Mouse (Mus musculus) intestine, embryonic 16.5 days (tissue): Measurements from ENCODE around the gene Poc1a. TPM values are rescaled to one million over a fixed set of nuclear protein-coding genes. Genes with fewer than 3 reads are reported as not detected.
A peak's percentile ranks its signal among the peaks of the same experiment; 100 is the strongest.

Source experiments
- ATAC-seq: fragments of 200-750 bp; cut with Nextera tagmentation; 2 replicates; pipeline ENCODE4 v1.8.0; 2017; ENCODE audit warnings: moderate TSS enrichment, moderate library complexity
- H3K27ac ChIP-seq: fragments of 300-500 bp; sonication (generic); 2 replicates; pipeline ENCODE4 v1.5.1; 2014; ENCODE audit warnings: mild to moderate bottlenecking, low read length
- H3K27me3 ChIP-seq: fragments of 300-500 bp; sonication (generic); replicated peaks from 2 replicates; pipeline ENCODE4 v1.6.1; 2014; ENCODE audit warnings: low read length, control low read depth, mixed read lengths; ENCODE audit not compliant: control insufficient read depth, insufficient read depth
- H3K36me3 ChIP-seq: fragments of 300-500 bp; sonication (generic); 2 replicates; pipeline ENCODE4 v1.6.1; 2014; ENCODE audit warnings: low read length, control low read depth; ENCODE audit not compliant: control insufficient read depth, insufficient read depth
- H3K4me1 ChIP-seq: fragments of 300-500 bp; sonication (generic); 2 replicates; pipeline ENCODE4 v1.6.1; 2014; ENCODE audit warnings: low read length, control low read depth, mixed read lengths; ENCODE audit not compliant: control insufficient read depth, insufficient read depth
- H3K4me2 ChIP-seq: fragments of 300-500 bp; sonication (generic); 2 replicates; pipeline ENCODE4 v1.6.1; 2014; ENCODE audit warnings: low read depth, low read length, control low read depth
- H3K4me3 ChIP-seq: fragments of 300-500 bp; sonication (generic); 2 replicates; pipeline ENCODE4 v1.5.1; 2014; ENCODE audit warnings: mild to moderate bottlenecking, low read length
- H3K9ac ChIP-seq: fragments of 300-500 bp; sonication (generic); 2 replicates; pipeline ENCODE4 v1.6.1; 2014; ENCODE audit warnings: low read depth, low read length
- H3K9me3 ChIP-seq: fragments of 300-500 bp; sonication (generic); 2 replicates; pipeline ENCODE4 v1.6.1; 2016; ENCODE audit warnings: low read length, control low read depth; ENCODE audit not compliant: control insufficient read depth
- WGBS: fragments of 180-500 bp; shearing (Covaris S2); extraction: QIAGEN DNeasy Blood & Tissue Kit; methylation state at CpG from one replicate; pipeline ENCODE4 v1.1.7; 2014; 5-methylcytosine and 5-hydroxymethylcytosine counted together
- polyA plus RNA-seq: library from polyadenylated mRNA; unstranded; fragments of >200 nt; fragmentation: Nextera tagmentation; extraction: Ambion mirVana; gene quantifications from 2 replicates; pipeline ENCODE4 v1.2.1, GENCODE M21; 2015

Poc1a gene
- polyA plus RNA-seq, 1 experiment from 2014 or later: 29.1 TPM

DNA sequence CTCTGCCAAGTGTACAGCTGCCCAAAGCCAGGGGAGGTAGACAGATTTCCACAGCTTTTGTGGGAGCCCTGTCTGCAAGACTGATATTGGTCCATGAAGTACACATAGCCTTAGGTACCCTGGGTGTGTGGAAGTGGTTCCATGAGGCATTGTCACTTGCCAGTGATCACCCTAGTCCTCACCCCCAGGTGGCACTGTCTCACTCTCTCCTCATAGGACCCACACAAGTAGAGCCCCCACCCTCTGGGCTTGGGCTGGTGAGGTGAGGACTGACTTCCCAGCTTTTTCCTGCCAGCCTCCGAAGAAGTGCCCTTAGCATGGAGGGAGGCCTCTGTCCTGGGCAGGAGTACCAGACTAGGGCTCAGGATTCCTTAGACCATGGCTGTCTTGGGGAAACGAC is 68.2 kb downstream of the Poc1a start:
- Histone ChIP-seq H3K4me2 (no peak overlapping the region), H3K4me1 (peaks cover 11% of the 10 kb centered on the region; the same call in 1 of the 2 replicates), H3K27me3 (no peaks in the 10 kb centered on the region), H3K9me3 (no peaks in the 10 kb centered on the region), H3K9ac (no peak overlapping the region), H3K36me3 (no peaks in the 10 kb centered on the region), H3K4me3 (no peak overlapping the region), H3K27ac (no peak overlapping the region; the same call in 1 of the 2 replicates)
- 44% methylated on average over 2 of the region's 2 CpGs for WGBS
- no peak for ATAC-seq

DNA sequence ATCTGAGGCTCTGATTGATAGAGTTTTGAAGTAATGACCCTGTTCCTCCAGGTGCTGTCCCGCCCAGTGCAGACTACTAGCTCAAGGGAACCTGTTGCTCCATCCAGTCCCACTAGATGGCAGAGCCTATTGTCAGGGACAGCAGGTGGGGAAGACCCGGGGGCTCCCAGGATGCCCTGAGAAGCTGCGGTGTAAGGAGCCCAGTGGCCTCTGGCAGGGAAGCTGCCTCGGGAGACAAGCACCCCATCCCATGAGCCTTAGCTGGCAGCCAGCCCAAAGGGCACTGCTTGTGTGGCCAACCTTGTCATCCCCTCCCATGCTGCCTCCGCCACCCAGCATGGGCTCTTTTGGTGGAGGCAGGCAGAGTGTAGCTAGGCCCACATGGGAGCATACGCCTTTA is 70.3 kb downstream of the Poc1a start:
- ATAC-seq: no peak
- H3K27me3 ChIP-seq: no peaks in the 10 kb centered on the region
- WGBS: 65% methylated on average over 6 of the region's 6 CpGs

GRCm38 (mm10) chr9:106353779-106354178 is 72.9 kb downstream of the Poc1a start:
- Histone ChIP-seq H3K9ac (0 out of 2 replicates have a peak overlapping the region, but pooled peaks have one; percentile 27), H3K27me3 (no peaks in the 10 kb centered on the region), H3K4me1 (peaks cover 10% of the 10 kb centered on the region), H3K36me3 (no peaks in the 10 kb centered on the region), H3K4me2 (no peak overlapping the region), H3K27ac (no peak overlapping the region), H3K9me3 (no peaks in the 10 kb centered on the region), H3K4me3 (no peak overlapping the region)
- 0 out of 2 replicates have a peak, but pooled peaks have one; percentile 29 for ATAC-seq
- 33% methylated on average over 6 of the region's 6 CpGs for WGBS

More for the DNA sequence above, 70.3 kb downstream of the Poc1a start:
- H3K9ac ChIP-seq: no peak overlapping the region
- H3K36me3 ChIP-seq: no peaks in the 10 kb centered on the region
- no peak overlapping the region for H3K27ac ChIP-seq
- no peaks in the 10 kb centered on the region for H3K9me3 ChIP-seq
- H3K4me1 ChIP-seq: peaks cover 8% of the 10 kb centered on the region
- H3K4me3 ChIP-seq: no peak overlapping the region
- H3K4me2 ChIP-seq: no peak overlapping the region

DNA sequence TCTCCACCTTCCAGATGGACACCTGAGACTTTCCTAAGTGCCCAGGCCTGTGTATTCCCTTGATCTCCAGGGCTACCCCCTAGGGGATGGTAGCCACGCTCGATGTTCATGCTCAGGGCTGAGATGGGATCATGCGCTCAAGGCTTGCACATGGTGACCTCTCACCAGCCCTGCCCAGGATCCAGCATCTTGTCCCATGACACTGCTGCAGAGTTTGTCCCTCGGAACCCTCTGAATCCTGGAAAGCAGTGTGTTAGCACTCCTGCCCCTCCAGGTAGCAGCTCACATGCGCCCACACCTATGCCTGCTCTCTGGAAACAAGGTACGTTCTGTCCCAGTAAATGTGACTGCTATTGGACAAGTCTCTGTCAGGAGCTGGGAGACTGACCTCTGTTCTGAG is 73.9 kb downstream of the Poc1a start:
- peaks cover 8% of the 10 kb centered on the region for H3K4me1 ChIP-seq
- 94% methylated on average over 6 of the region's 6 CpGs for WGBS
- no peaks in the 10 kb centered on the region for H3K36me3 ChIP-seq
- H3K4me3 ChIP-seq: no peak overlapping the region
- no peak overlapping the region for H3K9ac ChIP-seq
- no peak overlapping the region for H3K27ac ChIP-seq
- no peak for ATAC-seq
- no peak overlapping the region for H3K4me2 ChIP-seq
- no peaks in the 10 kb centered on the region for H3K9me3 ChIP-seq
- H3K27me3 ChIP-seq: no peaks in the 10 kb centered on the region

GRCm38 (mm10) chr9:106355217-106355974 is 74.5 kb downstream of the Poc1a start:
- H3K4me1 ChIP-seq: peaks cover 8% of the 10 kb centered on the region
- 82% methylated on average over 10 of the region's 10 CpGs for WGBS
- no peak overlapping the region for H3K4me2 ChIP-seq
- H3K27ac ChIP-seq: 0 out of 2 replicates have a peak overlapping the region, but pooled peaks have one; percentile 49
- H3K9ac ChIP-seq: no peak overlapping the region
- no peaks in the 10 kb centered on the region for H3K27me3 ChIP-seq
- ATAC-seq: no peak
- no peaks in the 10 kb centered on the region for H3K36me3 ChIP-seq
- no peak overlapping the region for H3K4me3 ChIP-seq
- H3K9me3 ChIP-seq: no peaks in the 10 kb centered on the region

DNA sequence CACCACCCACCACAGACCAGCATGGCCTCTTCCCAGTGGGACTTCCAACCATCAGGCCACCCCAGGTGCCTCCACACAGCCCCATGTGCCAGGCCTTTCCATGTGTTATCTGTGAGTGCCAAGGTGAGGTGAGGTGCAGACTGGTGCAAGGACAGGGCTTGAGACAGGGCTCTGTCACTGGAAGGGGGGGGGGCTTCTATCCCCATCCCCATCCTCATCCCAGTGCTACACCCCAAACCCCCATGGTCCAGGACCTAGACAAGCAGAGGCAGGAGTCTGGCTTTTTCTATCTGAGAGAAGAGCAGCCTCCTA is 75.1 kb downstream of the Poc1a start:
- Histone ChIP-seq H3K4me2 (no peak overlapping the region), H3K4me1 (peaks cover 8% of the 10 kb centered on the region), H3K4me3 (no peak overlapping the region), H3K36me3 (no peaks in the 10 kb centered on the region), H3K9me3 (no peaks in the 10 kb centered on the region), H3K27ac (peak overlapping the region; percentile 49), H3K27me3 (no peaks in the 10 kb centered on the region), H3K9ac (peak overlapping the region; percentile 27; the same call in 1 of the 2 replicates)
- peak; percentile 17; the same call in 1 of the 2 replicates for ATAC-seq

DNA sequence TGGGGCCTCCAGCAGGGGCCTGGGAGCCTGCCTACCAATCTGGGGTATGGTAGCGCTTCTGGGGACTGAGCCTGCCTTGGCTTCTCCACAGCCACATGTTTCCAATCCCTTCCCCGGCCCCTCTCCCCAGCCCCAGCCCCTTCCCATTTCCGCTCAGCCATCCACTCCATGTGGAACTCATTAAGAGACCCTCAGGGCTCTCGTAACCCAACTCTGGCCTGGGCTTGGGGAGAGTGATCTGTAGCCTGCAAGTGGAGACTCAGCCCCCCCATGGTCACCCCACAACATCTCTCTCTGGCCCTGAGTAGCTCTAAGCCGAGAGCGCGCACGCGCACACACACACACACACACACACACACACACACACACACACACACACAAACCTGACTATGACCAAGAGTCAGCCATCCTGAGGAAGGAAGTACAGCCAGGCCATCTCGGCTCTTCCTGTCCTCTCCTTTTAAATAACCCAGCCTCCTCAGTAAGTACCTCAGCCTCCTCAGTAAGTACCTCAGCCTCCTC is 75.5 kb downstream of the Poc1a start:
- ATAC-seq: peak; percentile 39
- no peaks in the 10 kb centered on the region for H3K9me3 ChIP-seq
- H3K27me3 ChIP-seq: no peaks in the 10 kb centered on the region
- peak overlapping the region; percentile 27; the same call in 1 of the 2 replicates for H3K9ac ChIP-seq
- peaks cover 8% of the 10 kb centered on the region for H3K4me1 ChIP-seq
- no peak overlapping the region for H3K4me2 ChIP-seq
- peak overlapping the region; percentile 49 for H3K27ac ChIP-seq
- no peak overlapping the region for H3K4me3 ChIP-seq
- no peaks in the 10 kb centered on the region for H3K36me3 ChIP-seq
- 57% methylated on average over 10 of the region's 10 CpGs for WGBS

- Histone ChIP-seq H3K4me3 (no peak overlapping the region), H3K4me1 (peaks cover 8% of the 10 kb centered on the region), H3K27ac (no peak overlapping the region), H3K27me3 (no peaks in the 10 kb centered on the region), H3K4me2 (no peak overlapping the region), H3K9ac (no peak overlapping the region), H3K36me3 (no peaks in the 10 kb centered on the region), H3K9me3 (no peaks in the 10 kb centered on the region)
- peak; percentile 5; the same call in 1 of the 2 replicates for ATAC-seq
- 78% methylated on average over 3 of the region's 3 CpGs for WGBS
Observed at GRCm38 (mm10) chr9:106357167-106357566, 76.3 kb downstream of the Poc1a start.

GRCm38 (mm10) chr9:106359297-106359696 is 78.4 kb downstream of the Poc1a start:
- H3K9me3 ChIP-seq: no peaks in the 10 kb centered on the region
- no peaks in the 10 kb centered on the region for H3K27me3 ChIP-seq
- WGBS: 75% methylated on average over 6 of the region's 6 CpGs
- ATAC-seq: no peak
- no peaks in the 10 kb centered on the region for H3K36me3 ChIP-seq
- H3K9ac ChIP-seq: no peak overlapping the region
- no peak overlapping the region for H3K4me3 ChIP-seq
- H3K27ac ChIP-seq: no peak overlapping the region
- no peak overlapping the region for H3K4me2 ChIP-seq
- H3K4me1 ChIP-seq: peaks cover 6% of the 10 kb centered on the region
